Mouse (Mus musculus): ENCODE measurements around the gene Il33. TPM values are rescaled to one million over a fixed set of nuclear protein-coding genes. Genes with fewer than 3 reads are reported as not detected.

Gene Il33
- polyA plus RNA-seq, 1 experiment from 2014 or later, result 10.5 TPM

DNA sequence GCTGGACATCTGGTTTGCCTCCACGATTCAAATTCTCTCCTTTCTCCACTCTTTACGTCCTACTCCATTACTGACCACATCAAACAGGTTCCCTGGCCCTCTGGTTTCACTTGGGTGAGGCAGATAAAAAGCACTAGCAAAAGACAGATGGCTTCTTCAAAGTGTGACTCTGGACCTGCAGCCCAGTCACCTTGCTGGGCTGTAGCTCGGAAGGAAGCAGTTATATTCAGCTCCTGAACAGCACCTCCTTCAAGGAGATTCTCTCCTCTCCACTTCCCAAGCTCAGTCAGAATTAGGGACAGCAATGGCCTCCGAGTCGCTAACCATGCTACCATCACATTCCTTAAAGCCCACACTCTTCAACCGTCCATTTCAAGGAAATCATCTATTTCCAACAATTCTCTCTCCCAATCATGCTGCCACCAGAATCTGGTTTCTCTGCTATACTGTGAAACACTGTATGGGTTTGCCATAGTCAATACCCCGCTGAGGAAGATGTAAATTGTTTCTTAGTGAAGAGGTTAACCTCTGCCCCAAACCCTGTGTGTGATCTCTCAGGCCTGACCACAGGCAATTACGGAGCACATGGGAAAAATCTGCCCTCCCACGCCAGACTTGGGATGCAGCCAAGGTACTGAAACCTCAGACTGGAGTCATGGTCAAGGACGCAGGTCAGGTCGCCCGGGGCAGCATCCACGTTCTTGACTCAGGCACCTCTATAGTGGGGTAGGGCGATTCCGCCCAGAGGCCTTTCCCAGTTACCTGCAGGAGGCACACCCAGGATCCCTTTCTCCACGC, 59.5 kb downstream of the Il33 start:
- Histone ChIP-seq H3K9me3 (ENCODE audit: control insufficient read depth, low read depth, low read length) (no peaks in the 10 kb centered on the region), H3K9ac (replicated peaks; ENCODE audit: low read depth, low read length) (no peak overlapping the region), H3K27me3 (ENCODE audit: control insufficient read depth, insufficient read depth, low read length) (no peaks in the 10 kb centered on the region), H3K4me3 (ENCODE audit: low read depth, low read length) (no peak overlapping the region), H3K4me2 (replicated peaks; ENCODE audit: low read depth, low read length) (no peak overlapping the region), H3K36me3 (ENCODE audit: control insufficient read depth, insufficient read depth, low read length) (no peaks in the 10 kb centered on the region), H3K27ac (ENCODE audit: low read length) (no peak overlapping the region), H3K4me1 (ENCODE audit: control insufficient read depth, insufficient read depth, low read length) (no peaks in the 10 kb centered on the region)
- no peak for ATAC-seq (ENCODE audit: insufficient number of reproducible peaks, insufficient read depth, low FRiP score, low read depth)
- WGBS, result 80% methylated on average over 16 of the region's 16 CpGs

DNA sequence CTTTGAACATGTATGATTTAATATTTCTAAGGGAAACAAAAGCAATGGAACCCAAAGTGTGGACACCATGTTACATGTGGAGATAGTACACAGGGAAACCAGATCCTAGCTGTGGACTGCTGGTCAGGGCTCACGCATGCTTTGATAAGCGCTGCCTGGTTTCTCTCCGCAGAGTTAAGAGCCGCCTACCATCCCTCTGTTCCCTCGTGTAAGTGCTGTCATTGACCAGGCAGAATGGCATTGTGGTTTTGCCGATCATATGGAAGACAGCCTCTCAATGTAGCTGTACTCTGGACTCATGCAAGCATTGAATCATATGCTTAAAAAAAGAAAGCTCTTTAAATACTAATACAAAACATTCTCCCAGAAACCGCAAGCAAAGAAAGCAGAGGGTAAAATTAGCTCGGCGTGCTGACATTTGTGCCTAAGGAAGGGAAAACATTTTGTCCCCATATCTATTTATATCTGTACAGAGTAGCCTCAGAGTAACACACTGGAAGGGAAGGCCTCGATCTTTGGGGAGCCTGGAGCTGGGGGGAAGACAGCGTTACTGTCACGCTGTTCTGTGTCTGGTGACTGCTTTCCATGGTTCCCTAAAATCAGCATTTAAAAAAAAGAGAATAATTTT, 61.7 kb downstream of the Il33 start:
- Histone ChIP-seq H3K27ac (ENCODE audit: low read length) (no peak overlapping the region), H3K9me3 (ENCODE audit: control insufficient read depth, low read depth, low read length) (no peaks in the 10 kb centered on the region), H3K36me3 (ENCODE audit: control insufficient read depth, insufficient read depth, low read length) (no peaks in the 10 kb centered on the region), H3K4me2 (replicated peaks; ENCODE audit: low read depth, low read length) (no peak overlapping the region), H3K4me1 (ENCODE audit: control insufficient read depth, insufficient read depth, low read length) (no peaks in the 10 kb centered on the region), H3K27me3 (ENCODE audit: control insufficient read depth, insufficient read depth, low read length) (no peaks in the 10 kb centered on the region), H3K9ac (replicated peaks; ENCODE audit: low read depth, low read length) (no peak overlapping the region), H3K4me3 (ENCODE audit: low read depth, low read length) (no peak overlapping the region)
- no peak for ATAC-seq (ENCODE audit: insufficient number of reproducible peaks, insufficient read depth, low FRiP score, low read depth)
- 84% methylated on average over 12 of the region's 12 CpGs for WGBS

DNA sequence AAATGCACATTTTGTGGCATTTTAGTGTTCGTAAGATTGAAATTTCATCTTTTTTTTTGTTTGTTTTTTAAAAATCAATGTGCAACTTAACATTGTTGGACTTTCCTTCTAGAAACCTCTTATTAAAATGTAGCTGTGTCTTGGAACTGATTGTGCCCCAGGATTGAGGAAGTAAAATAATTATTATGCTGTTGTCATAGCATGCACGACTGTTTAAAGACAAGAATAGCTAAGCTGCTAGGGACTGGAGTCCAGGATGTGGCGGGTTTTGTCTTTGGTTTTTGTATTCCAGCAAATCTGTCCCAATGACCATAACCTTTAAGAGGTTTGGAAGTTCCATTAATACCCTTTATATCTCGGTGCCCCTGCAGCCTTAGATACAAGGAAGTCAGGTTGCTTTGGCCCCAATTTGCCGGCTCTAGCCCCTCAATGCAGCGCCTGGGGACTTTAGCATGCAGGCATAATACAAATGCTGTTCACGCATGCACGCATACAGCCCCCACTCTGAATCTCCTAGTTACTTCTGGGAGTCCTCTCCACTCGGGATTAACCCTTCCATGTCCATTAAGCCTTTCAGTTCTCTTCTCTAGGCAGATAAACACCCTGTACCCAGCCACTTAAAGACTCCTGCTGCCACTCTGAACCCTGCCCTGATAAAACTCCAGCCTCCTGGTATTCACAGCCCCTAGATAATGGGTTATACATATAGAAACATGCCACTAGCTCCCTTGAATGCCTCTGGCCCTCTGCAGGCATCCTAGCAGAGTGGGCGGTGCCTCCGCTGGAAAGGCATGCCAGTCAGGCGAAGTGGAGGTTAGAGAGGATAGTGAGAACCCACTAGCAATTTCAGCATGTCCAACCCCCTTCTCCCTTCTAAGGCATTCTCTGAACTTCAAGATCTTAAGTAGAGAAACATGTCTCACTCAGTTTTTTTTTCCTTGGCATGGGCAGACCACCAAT, 75.8 kb downstream of the Il33 start:
- 71% methylated on average over 12 of the region's 12 CpGs for WGBS
- H3K4me2 ChIP-seq (replicated peaks; ENCODE audit: low read depth, low read length), result no peak overlapping the region
- no peak for ATAC-seq (ENCODE audit: insufficient number of reproducible peaks, insufficient read depth, low FRiP score, low read depth)

DNA sequence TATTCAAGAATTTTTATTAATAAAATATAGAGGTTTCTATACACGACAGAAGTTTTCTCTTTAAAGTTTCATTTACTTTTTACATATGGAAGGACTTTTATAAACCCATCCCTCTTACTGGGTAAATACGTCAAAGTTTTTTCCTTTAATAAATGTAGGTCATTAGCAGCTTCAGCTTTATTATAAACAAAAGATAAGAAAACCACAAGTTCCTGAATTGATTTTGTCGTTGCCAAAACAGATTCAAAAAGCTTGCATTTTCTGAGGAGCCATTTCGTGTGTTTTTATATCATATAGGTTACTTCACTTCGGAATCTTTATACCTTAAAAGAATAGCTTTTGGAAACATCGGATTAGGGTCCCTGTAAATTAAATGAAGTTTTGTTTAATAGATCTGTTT, 76.6 kb downstream of the Il33 start:
- no peak for ATAC-seq (ENCODE audit: insufficient number of reproducible peaks, insufficient read depth, low FRiP score, low read depth)
- no peaks in the 10 kb centered on the region for H3K27me3 ChIP-seq (ENCODE audit: control insufficient read depth, insufficient read depth, low read length)
- no peak overlapping the region for H3K4me2 ChIP-seq (replicated peaks; ENCODE audit: low read depth, low read length)
- H3K4me3 ChIP-seq (ENCODE audit: low read depth, low read length), result no peak overlapping the region
- H3K4me1 ChIP-seq (ENCODE audit: control insufficient read depth, insufficient read depth, low read length), result no peaks in the 10 kb centered on the region
- H3K9ac ChIP-seq (replicated peaks; ENCODE audit: low read depth, low read length), result no peak overlapping the region
- H3K36me3 ChIP-seq (ENCODE audit: control insufficient read depth, insufficient read depth, low read length), result no peaks in the 10 kb centered on the region
- H3K9me3 ChIP-seq (ENCODE audit: control insufficient read depth, low read depth, low read length), result no peaks in the 10 kb centered on the region
- H3K27ac ChIP-seq (ENCODE audit: low read length), result no peak overlapping the region
- 52% methylated on average over 6 of the region's 6 CpGs for WGBS

More for the DNA sequence above, 75.8 kb downstream of the Il33 start:
- Histone ChIP-seq H3K36me3 (ENCODE audit: control insufficient read depth, insufficient read depth, low read length) (no peaks in the 10 kb centered on the region), H3K27ac (ENCODE audit: low read length) (no peak overlapping the region), H3K9ac (replicated peaks; ENCODE audit: low read depth, low read length) (no peak overlapping the region), H3K9me3 (ENCODE audit: control insufficient read depth, low read depth, low read length) (no peaks in the 10 kb centered on the region), H3K27me3 (ENCODE audit: control insufficient read depth, insufficient read depth, low read length) (no peaks in the 10 kb centered on the region), H3K4me1 (ENCODE audit: control insufficient read depth, insufficient read depth, low read length) (no peaks in the 10 kb centered on the region), H3K4me3 (ENCODE audit: low read depth, low read length) (no peak overlapping the region)

DNA sequence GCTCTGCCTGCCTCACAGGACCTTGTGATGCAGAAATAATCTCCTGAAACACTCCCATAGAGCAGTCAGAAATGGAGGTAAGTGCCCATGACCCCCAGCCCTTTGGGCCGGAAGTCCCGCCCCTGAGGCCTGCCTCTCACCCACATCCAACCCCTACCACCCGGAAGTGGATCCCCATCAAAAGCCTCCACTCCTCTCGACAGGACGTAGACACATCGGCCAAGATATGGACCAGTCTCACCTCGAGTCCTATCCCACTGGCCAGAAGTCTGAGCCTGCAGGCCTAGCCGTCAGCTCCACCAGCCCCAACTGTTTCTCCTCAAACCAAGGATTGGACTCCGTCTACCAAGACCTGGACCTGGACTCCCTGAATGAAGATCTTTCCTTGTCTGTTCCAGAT, 78.7 kb downstream of the Il33 start, which contains the start of gene Trpd52l3:
Gene Trpd52l3 (plus strand): TSS at position 170 of the 400 bp plus-strand sequence.
- no peak within 1 kb of the TSS for H3K4me3 ChIP-seq (ENCODE audit: low read depth, low read length)
- ATAC-seq (ENCODE audit: insufficient number of reproducible peaks, insufficient read depth, low FRiP score, low read depth), result no peak
- no peak within 1 kb of the TSS for H3K4me2 ChIP-seq (replicated peaks; ENCODE audit: low read depth, low read length)
- H3K27ac ChIP-seq (ENCODE audit: low read length), result no peak within 1 kb of the TSS
- no peaks in the 10 kb centered on the region for H3K9me3 ChIP-seq (ENCODE audit: control insufficient read depth, low read depth, low read length)
- no peaks in the 10 kb centered on the region for H3K27me3 ChIP-seq (ENCODE audit: control insufficient read depth, insufficient read depth, low read length)
- no peaks in the 10 kb centered on the region for H3K36me3 ChIP-seq (ENCODE audit: control insufficient read depth, insufficient read depth, low read length)
- H3K4me1 ChIP-seq (ENCODE audit: control insufficient read depth, insufficient read depth, low read length), result no peaks in the 10 kb centered on the region
- WGBS, result 91% methylated on average over 9 of the region's 9 CpGs
- no peak within 1 kb of the TSS for H3K9ac ChIP-seq (replicated peaks; ENCODE audit: low read depth, low read length)

DNA sequence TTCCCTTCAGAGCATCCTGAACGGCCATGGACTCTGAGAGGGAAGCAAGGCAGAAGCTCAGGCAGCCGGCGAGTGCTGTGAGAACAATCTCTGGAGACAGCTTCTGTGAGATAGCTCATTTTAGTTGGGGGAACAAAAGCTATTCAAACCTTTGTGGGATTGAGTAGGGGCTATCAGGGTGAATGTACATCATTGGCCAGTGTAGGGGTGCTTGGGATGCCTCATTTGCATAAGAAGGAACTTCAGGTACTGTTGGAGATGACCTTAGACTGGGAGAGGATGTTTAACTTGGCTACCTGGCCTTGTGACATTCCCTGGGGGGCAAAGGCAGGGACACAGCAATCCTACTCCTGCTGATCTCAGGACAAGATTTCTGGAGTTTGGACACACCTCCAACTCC, 81.5 kb downstream of the Il33 start:
- WGBS, result 72% methylated on average over 3 of the region's 3 CpGs
- no peak for ATAC-seq (ENCODE audit: insufficient number of reproducible peaks, insufficient read depth, low FRiP score, low read depth)
- Histone ChIP-seq H3K36me3 (ENCODE audit: control insufficient read depth, insufficient read depth, low read length) (no peaks in the 10 kb centered on the region), H3K4me3 (ENCODE audit: low read depth, low read length) (no peak overlapping the region), H3K27ac (ENCODE audit: low read length) (no peak overlapping the region), H3K27me3 (ENCODE audit: control insufficient read depth, insufficient read depth, low read length) (no peaks in the 10 kb centered on the region), H3K4me1 (ENCODE audit: control insufficient read depth, insufficient read depth, low read length) (no peaks in the 10 kb centered on the region), H3K9me3 (ENCODE audit: control insufficient read depth, low read depth, low read length) (no peaks in the 10 kb centered on the region), H3K9ac (replicated peaks; ENCODE audit: low read depth, low read length) (no peak overlapping the region), H3K4me2 (replicated peaks; ENCODE audit: low read depth, low read length) (no peak overlapping the region)

Other genes starting within 250 kb of the Il33 start
- not detected in 2 replicates for gene Mlana, start 227.3 kb upstream of the Il33 start, polyA plus RNA-seq (2014; fragmentation: Nextera tagmentation; extraction: Ambion mirVana)
- 8.9 and 10.2 TPM in 2 replicates for gene 9930021J03Rik, start 119.1 kb upstream of the Il33 start, polyA plus RNA-seq (2014; fragmentation: Nextera tagmentation; extraction: Ambion mirVana)
- 20.2 and 21.2 TPM in 2 replicates for gene Ranbp6, start 112.1 kb upstream of the Il33 start, polyA plus RNA-seq (2014; fragmentation: Nextera tagmentation; extraction: Ambion mirVana)
- gene Trpd52l3, start 78.7 kb downstream of the Il33 start, polyA plus RNA-seq (2014; fragmentation: Nextera tagmentation; extraction: Ambion mirVana), result not detected in 2 replicates
- gene Uhrf2, start 105.4 kb downstream of the Il33 start, polyA plus RNA-seq (2014; fragmentation: Nextera tagmentation; extraction: Ambion mirVana), result 90.1 and 90.5 TPM in 2 replicates